Mouse (Mus musculus): ENCODE results near the gene 4931428F04Rik.
"Not testable (repeated sequence)": the region's sequence is repeated elsewhere in the genome, so short reads cannot be mapped to it uniquely, and the experiment has no call there.

Gene 4931428F04Rik

GRCm38 (mm10) chr8:105307670-105308069 is 18.0 kb upstream of the 4931428F04Rik start:
- DNase-seq (ENCODE audit: low spot score in 2 of 2) = no peak

- no peak for DNase-seq (ENCODE audit: low spot score in 2 of 2)
Measured at GRCm38 (mm10) chr8:105306146-105306691, 16.6 kb upstream of the 4931428F04Rik start.

GRCm38 (mm10) chr8:105305211-105306145 is 15.8 kb upstream of the 4931428F04Rik start, which contains the start of gene Elmo3:
Gene Elmo3, plus strand, starts transcription at chr8:105305601.
- peak; percentile 75 to 76 for DNase-seq (ENCODE audit: low spot score in 2 of 2)

- no peak for DNase-seq (ENCODE audit: low spot score in 2 of 2)
Measured at GRCm38 (mm10) chr8:105304325-105305210, 14.9 kb upstream of the 4931428F04Rik start.

- DNase-seq (ENCODE audit: low spot score in 2 of 2) = no peak
Measured at GRCm38 (mm10) chr8:105303874-105304273, 14.2 kb upstream of the 4931428F04Rik start.

- no peak for DNase-seq (ENCODE audit: low spot score in 2 of 2)
Measured at GRCm38 (mm10) chr8:105303396-105303795, 13.7 kb upstream of the 4931428F04Rik start.

GRCm38 (mm10) chr8:105299962-105300361 is 10.3 kb upstream of the 4931428F04Rik start:
- no peak for DNase-seq (ENCODE audit: low spot score in 2 of 2)

- no peak for DNase-seq (ENCODE audit: low spot score in 2 of 2)
Measured at GRCm38 (mm10) chr8:105298351-105299252, 8.9 kb upstream of the 4931428F04Rik start.

- peak; percentile 86 to 91 for DNase-seq (ENCODE audit: low spot score in 2 of 2)
Measured at GRCm38 (mm10) chr8:105297511-105298192, 8.0 kb upstream of the 4931428F04Rik start, which contains the start of gene E2f4. Gene E2f4, plus strand, starts transcription at chr8:105297663.

- peak in 1 of 2 experiments; percentile 40 for DNase-seq (ENCODE audit: low spot score in 2 of 2)
Measured at GRCm38 (mm10) chr8:105295895-105296573, 6.4 kb upstream of the 4931428F04Rik start, which contains the start of gene Exoc3l. Gene Exoc3l, minus strand, starts transcription at chr8:105296101.

- DNase-seq (ENCODE audit: low spot score in 2 of 2) = no peak
Measured at GRCm38 (mm10) chr8:105295256-105295655, 5.6 kb upstream of the 4931428F04Rik start.

- DNase-seq (ENCODE audit: low spot score in 2 of 2) = no peak
Measured at GRCm38 (mm10) chr8:105294776-105295175, 5.1 kb upstream of the 4931428F04Rik start.

- DNase-seq (ENCODE audit: low spot score in 2 of 2) = peak in 1 of 2 experiments; percentile 17
Measured at GRCm38 (mm10) chr8:105293405-105293804, 3.7 kb upstream of the 4931428F04Rik start.

GRCm38 (mm10) chr8:105292471-105292870 is 2.8 kb upstream of the 4931428F04Rik start:
- DNase-seq (ENCODE audit: low spot score in 2 of 2) = peak in 1 of 2 experiments; percentile 16

GRCm38 (mm10) chr8:105291802-105292201 is 2.1 kb upstream of the 4931428F04Rik start:
- not testable (repeated sequence) for DNase-seq (ENCODE audit: low spot score in 2 of 2)

GRCm38 (mm10) chr8:105291364-105291763 is 1.7 kb upstream of the 4931428F04Rik start:
- DNase-seq (ENCODE audit: low spot score in 2 of 2) = not testable (repeated sequence)

- DNase-seq (ENCODE audit: low spot score in 2 of 2) = peak; percentile 81 to 96
Measured at GRCm38 (mm10) chr8:105290554-105291314, 1.1 kb upstream of the 4931428F04Rik start.

- DNase-seq (ENCODE audit: low spot score in 2 of 2) = peak; percentile 89 to 92
Measured at GRCm38 (mm10) chr8:105288958-105289732, 519 bp downstream of the 4931428F04Rik start.
